Mouse (Mus musculus) spleen, adult 2 months (tissue): ENCODE results near the gene Mchr1. TPM values are rescaled to one million over a fixed set of nuclear protein-coding genes. Genes with fewer than 3 reads are reported as not detected.

Experiments
- DNase-seq, 2 experiments: peaks; one replicate each; pipeline versions ENCODE4 v3.0.0 to v3.0.0-alpha.2; 2012 to 2021; ENCODE audit warnings: low spot score in 2 of 2, low read depth in 1 of 2
- H3K27ac ChIP-seq: fragments of 200-500 bp; 2 replicates; pipeline ENCODE4 v1.5.1; 2012; ENCODE audit warnings: low read length, inconsistent platforms; ENCODE audit not compliant: insufficient read depth
- H3K27me3 ChIP-seq: fragments of 200-500 bp; 2 replicates; pipeline ENCODE4 v1.6.1; 2012; ENCODE audit warnings: mild to moderate bottlenecking, moderate library complexity, low read length, inconsistent platforms; ENCODE audit not compliant: control insufficient read depth, insufficient read depth
- H3K36me3 ChIP-seq: fragments of 200-500 bp; 2 replicates; pipeline ENCODE4 v1.6.1; 2012; ENCODE audit warnings: mild to moderate bottlenecking, low read length, inconsistent platforms; ENCODE audit not compliant: control insufficient read depth, insufficient read depth
- H3K4me1 ChIP-seq: fragments of 200-500 bp; 2 replicates; pipeline ENCODE4 v1.6.1; 2011; ENCODE audit warnings: inconsistent platforms; ENCODE audit not compliant: control insufficient read depth, insufficient read depth, insufficient read length
- H3K4me3 ChIP-seq: fragments of 200-500 bp; 2 replicates; pipeline ENCODE4 v1.5.1; 2011; ENCODE audit warnings: mild to moderate bottlenecking, inconsistent platforms; ENCODE audit not compliant: insufficient read depth, insufficient read length; ENCODE audit errors: extremely low read depth
- CTCF ChIP-seq: fragments of 200-500 bp; IDR thresholded peaks from 2 replicates; pipeline ENCODE4 v1.5.1; 2011; ENCODE audit warnings: mild to moderate bottlenecking, inconsistent platforms; ENCODE audit not compliant: insufficient read depth, insufficient read length, insufficient replicate concordance; ENCODE audit errors: extremely low read depth
- POLR2A ChIP-seq: fragments of 200-500 bp; IDR thresholded peaks from 2 replicates; pipeline ENCODE4 v1.6.1; 2011; ENCODE audit warnings: low read depth, low read length, inconsistent platforms
- WGBS: fragments of 180-500 bp; shearing (Covaris S2); methylation state at CpG from one replicate; pipeline ENCODE4 v1.1.7; 2018; 5-methylcytosine and 5-hydroxymethylcytosine counted together
- polyA plus RNA-seq: library from polyadenylated mRNA; depleted of rRNA; stranded (reverse); fragments of >200 nt; gene quantifications from 2 replicates; pipeline ENCODE4 v1.2.3, GENCODE M21; 2012; rRNA removed

Mchr1 gene
- polyA plus RNA-seq = 0.06 TPM in 1 of 2 replicates, not detected in the other

- Histone ChIP-seq H3K4me3 (no peak within 1 kb of the TSS), H3K27ac (no peak within 1 kb of the TSS)
- WGBS = 13% methylated on average over 25 of the region's 25 CpGs
Measured at GRCm38 (mm10) chr15:81235086-81235920, at the start of gene Mchr1. TSS of gene Mchr1 (plus strand) at chr15:81235499.

GRCm38 (mm10) chr15:81189061-81189460 is 46.2 kb upstream of the Mchr1 start:
- no peak overlapping the region for H3K27ac ChIP-seq
- peaks cover 2% of the 10 kb centered on the region for H3K36me3 ChIP-seq
- no peak for DNase-seq
- H3K4me3 ChIP-seq = no peak overlapping the region
- no peaks in the 10 kb centered on the region; the same call in 1 of the 2 replicates for H3K4me1 ChIP-seq
- 90% methylated on average over 2 of the region's 2 CpGs for WGBS
- H3K27me3 ChIP-seq = no peaks in the 10 kb centered on the region
- no peak for TF ChIP-seq POLR2A
- TF ChIP-seq CTCF = no peak

More at GRCm38 (mm10) chr15:81235086-81235920, at the start of gene Mchr1:
- TF ChIP-seq POLR2A = no peak
- Histone ChIP-seq H3K36me3 (no peaks in the 10 kb centered on the region), H3K4me1 (peaks cover 6% of the 10 kb centered on the region; the same call in 1 of the 2 replicates), H3K27me3 (peaks cover 10% of the 10 kb centered on the region)
- no peak for DNase-seq

- peak overlapping the region; percentile 34; the same call in 1 of the 2 replicates for H3K27ac ChIP-seq
- no peak for TF ChIP-seq POLR2A
- TF ChIP-seq CTCF = no peak
- DNase-seq = no peak
- WGBS = under 1% methylated on average over 44 of the region's 46 CpGs
- H3K4me1 ChIP-seq = no peaks in the 10 kb centered on the region; the same call in 1 of the 2 replicates
- peak overlapping the region; percentile 90 for H3K4me3 ChIP-seq
- H3K27me3 ChIP-seq = no peaks in the 10 kb centered on the region
- peaks cover 2% of the 10 kb centered on the region for H3K36me3 ChIP-seq
Measured at GRCm38 (mm10) chr15:81190011-81190629, 45.2 kb upstream of the Mchr1 start.

- H3K4me3 ChIP-seq = peak within 1 kb of the TSS; percentile 90
- H3K4me1 ChIP-seq = peaks cover 4% of the 10 kb centered on the region
- TF ChIP-seq CTCF (no peak), POLR2A (peak; percentile 70)
- peak within 1 kb of the TSS; percentile 78 for H3K27ac ChIP-seq
- peak; percentile 99 for DNase-seq
- under 1% methylated on average over 48 of the region's 48 CpGs for WGBS
- no peaks in the 10 kb centered on the region for H3K27me3 ChIP-seq
- peaks cover 2% of the 10 kb centered on the region for H3K36me3 ChIP-seq
Measured at GRCm38 (mm10) chr15:81190630-81191178, 44.6 kb upstream of the Mchr1 start, which contains the start of gene Mrtfa. TSS of gene Mrtfa (minus strand) at chr15:81190757.

- H3K27me3 ChIP-seq = no peaks in the 10 kb centered on the region
- 25% methylated on average over 9 of the region's 9 CpGs for WGBS
- DNase-seq = no peak
- TF ChIP-seq CTCF (no peak), POLR2A (no peak)
- peaks cover 4% of the 10 kb centered on the region for H3K4me1 ChIP-seq
- peak overlapping the region; percentile 70 for H3K4me3 ChIP-seq
- H3K36me3 ChIP-seq = peaks cover 2% of the 10 kb centered on the region
- H3K27ac ChIP-seq = peak overlapping the region; percentile 78
Measured at GRCm38 (mm10) chr15:81191303-81191702, 44.0 kb upstream of the Mchr1 start.

- H3K4me3 ChIP-seq = no peak overlapping the region
- 83% methylated on average over 5 of the region's 5 CpGs for WGBS
- peaks cover 4% of the 10 kb centered on the region for H3K4me1 ChIP-seq
- DNase-seq = no peak
- H3K27me3 ChIP-seq = no peaks in the 10 kb centered on the region
- H3K36me3 ChIP-seq = no peaks in the 10 kb centered on the region
- H3K27ac ChIP-seq = no peak overlapping the region
- no peak for TF ChIP-seq CTCF
- TF ChIP-seq POLR2A = no peak
Measured at GRCm38 (mm10) chr15:81192316-81192715, 43.0 kb upstream of the Mchr1 start.
